Mouse (Mus musculus): ENCODE data around the gene Neurl4. TPM values are rescaled to one million over a fixed set of nuclear protein-coding genes. Genes with fewer than 3 reads are reported as not detected.
A peak's percentile ranks its signal among the peaks of the same experiment; 100 is the strongest.

Neurl4 gene
- total and polyA plus RNA-seq, 2 experiments: 10.1 to 20.7 TPM

- 74% methylated on average over 3 of the region's 3 CpGs for WGBS
- no peak overlapping the region for H3K27ac ChIP-seq (replicated peaks; ENCODE audit: insufficient read depth, low read depth, low read length)
These were observed 30.2 kb downstream of the Neurl4 start for GRCm38 (mm10) chr11:69930967-69931537.

DNA sequence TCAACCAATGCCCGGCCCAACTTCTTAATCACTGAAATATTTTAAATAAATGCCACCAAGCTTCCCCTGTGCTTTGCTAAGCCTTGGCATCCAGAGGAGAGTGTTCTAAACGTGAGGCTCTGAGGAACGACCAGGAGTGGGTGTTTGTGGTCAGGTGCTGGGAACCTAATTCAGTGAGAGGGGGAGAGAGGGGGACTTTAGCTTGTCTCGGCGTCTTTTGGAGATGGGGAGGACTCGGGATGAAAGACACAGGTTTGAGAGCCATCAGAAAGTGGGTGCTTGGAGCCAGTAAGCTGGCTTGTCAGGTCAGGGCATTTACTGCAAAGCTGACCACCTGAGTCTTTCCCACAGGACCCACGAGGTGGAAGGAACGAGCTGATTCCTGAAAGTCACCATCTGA lies 30.9 kb downstream of the Neurl4 start:
- Histone ChIP-seq H3K4me3 (ENCODE audit: insufficient read depth, low read depth, low read length) (no peak overlapping the region), H3K36me3 (ENCODE audit: control insufficient read depth, insufficient read depth, low read length) (no peaks in the 10 kb centered on the region), H3K9ac (ENCODE audit: low read depth, low read length) (no peak overlapping the region), H3K79me2 (ENCODE audit: control insufficient read depth, insufficient read depth, low read length) (no peaks in the 10 kb centered on the region), H3K27me3 (ENCODE audit: control insufficient read depth, insufficient read depth, low read length) (peaks cover 11% of the 10 kb centered on the region), H3K4me1 (ENCODE audit: control insufficient read depth, insufficient read depth, low read length) (peaks cover 5% of the 10 kb centered on the region), H3K27ac (replicated peaks; ENCODE audit: insufficient read depth, low read depth, low read length) (no peak overlapping the region)
- no peak for DNase-seq (ENCODE audit: extremely low read depth, low read depth, low spot score)
- TF ChIP-seq POLR2A (IDR thresholded peaks at IDR 0.05; ENCODE audit: extremely low read depth, insufficient read depth, low read length): no peak
- TF ChIP-seq CTCF (IDR thresholded peaks at IDR 0.05; ENCODE audit: low read depth, low read length): no peak
- WGBS: 76% methylated on average over 8 of the region's 8 CpGs

More at GRCm38 (mm10) chr11:69930967-69931537, 30.2 kb downstream of the Neurl4 start:
- Histone ChIP-seq H3K9ac (ENCODE audit: low read depth, low read length) (no peak overlapping the region), H3K27me3 (ENCODE audit: control insufficient read depth, insufficient read depth, low read length) (peaks cover 10% of the 10 kb centered on the region), H3K4me3 (ENCODE audit: insufficient read depth, low read depth, low read length) (no peak overlapping the region), H3K79me2 (ENCODE audit: control insufficient read depth, insufficient read depth, low read length) (no peaks in the 10 kb centered on the region), H3K4me1 (ENCODE audit: control insufficient read depth, insufficient read depth, low read length) (peaks cover 5% of the 10 kb centered on the region), H3K36me3 (ENCODE audit: control insufficient read depth, insufficient read depth, low read length) (no peaks in the 10 kb centered on the region)
- TF ChIP-seq POLR2A (IDR thresholded peaks at IDR 0.05; ENCODE audit: extremely low read depth, insufficient read depth, low read length) (no peak), CTCF (IDR thresholded peaks at IDR 0.05; ENCODE audit: low read depth, low read length) (no peak)
- no peak for DNase-seq (ENCODE audit: extremely low read depth, low read depth, low spot score)

DNA sequence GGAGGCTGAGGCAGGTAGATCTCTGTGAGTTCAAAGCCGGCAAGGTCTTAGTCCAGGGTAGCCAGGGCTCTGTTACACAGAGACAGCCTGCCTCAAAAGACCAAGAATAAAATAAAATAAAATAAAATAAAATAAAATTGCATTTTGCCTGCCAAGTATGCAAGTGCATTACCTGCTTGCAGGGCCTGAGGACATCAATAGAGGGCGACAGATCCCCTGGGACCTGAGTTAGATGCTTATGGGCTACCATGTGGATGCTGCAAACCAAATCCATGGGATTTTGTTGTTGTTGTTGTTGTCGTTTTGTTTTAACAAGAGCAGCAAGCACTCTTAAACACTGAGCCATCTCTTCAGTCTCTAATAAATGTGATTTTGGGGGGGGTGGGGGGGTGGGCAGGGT lies 31.4 kb downstream of the Neurl4 start:
- peaks cover 11% of the 10 kb centered on the region for H3K27me3 ChIP-seq (ENCODE audit: control insufficient read depth, insufficient read depth, low read length)
- H3K27ac ChIP-seq (replicated peaks; ENCODE audit: insufficient read depth, low read depth, low read length): no peak overlapping the region
- H3K4me1 ChIP-seq (ENCODE audit: control insufficient read depth, insufficient read depth, low read length): peaks cover 5% of the 10 kb centered on the region
- TF ChIP-seq POLR2A (IDR thresholded peaks at IDR 0.05; ENCODE audit: extremely low read depth, insufficient read depth, low read length) (no peak), CTCF (IDR thresholded peaks at IDR 0.05; ENCODE audit: low read depth, low read length) (peak; percentile 42; the same call in 1 of the 2 replicates)
- H3K79me2 ChIP-seq (ENCODE audit: control insufficient read depth, insufficient read depth, low read length): no peaks in the 10 kb centered on the region
- H3K4me3 ChIP-seq (ENCODE audit: insufficient read depth, low read depth, low read length): no peak overlapping the region
- WGBS: 41% methylated on average over 3 of the region's 3 CpGs
- H3K36me3 ChIP-seq (ENCODE audit: control insufficient read depth, insufficient read depth, low read length): no peaks in the 10 kb centered on the region
- H3K9ac ChIP-seq (ENCODE audit: low read depth, low read length): no peak overlapping the region
- no peak for DNase-seq (ENCODE audit: extremely low read depth, low read depth, low spot score)

- WGBS: 63% methylated on average over 4 of the region's 4 CpGs
- TF ChIP-seq CTCF (IDR thresholded peaks at IDR 0.05; ENCODE audit: low read depth, low read length) (no peak), POLR2A (IDR thresholded peaks at IDR 0.05; ENCODE audit: extremely low read depth, insufficient read depth, low read length) (no peak)
These were observed 32.2 kb downstream of the Neurl4 start for GRCm38 (mm10) chr11:69933066-69933465.

DNA sequence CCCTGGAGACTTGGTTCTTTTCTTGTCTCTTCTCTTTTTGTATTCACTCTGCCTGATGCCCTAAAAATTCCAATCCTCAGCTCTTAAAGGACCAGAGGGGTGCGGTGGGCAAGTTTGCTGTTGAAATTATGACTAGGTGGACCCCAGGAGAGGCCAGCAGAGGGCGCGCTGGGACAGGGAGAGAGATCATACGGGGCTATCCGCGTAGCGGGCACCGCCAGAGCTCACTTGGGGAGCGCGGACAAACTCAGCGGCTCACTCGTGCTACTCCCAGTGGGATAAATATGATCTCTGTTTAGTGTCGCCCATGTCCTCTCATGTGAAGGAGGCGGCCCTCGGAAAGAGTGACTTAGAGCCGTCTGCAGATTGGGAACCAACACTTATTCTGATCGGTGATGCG lies 33.3 kb downstream of the Neurl4 start:
- 3% methylated on average over 18 of the region's 18 CpGs for WGBS
- H3K27me3 ChIP-seq (ENCODE audit: control insufficient read depth, insufficient read depth, low read length): peaks cover 14% of the 10 kb centered on the region
- H3K9ac ChIP-seq (ENCODE audit: low read depth, low read length): no peak overlapping the region

More at GRCm38 (mm10) chr11:69933066-69933465, 32.2 kb downstream of the Neurl4 start:
- no peaks in the 10 kb centered on the region for H3K36me3 ChIP-seq (ENCODE audit: control insufficient read depth, insufficient read depth, low read length)
- DNase-seq (ENCODE audit: extremely low read depth, low read depth, low spot score): no peak
- no peak overlapping the region for H3K27ac ChIP-seq (replicated peaks; ENCODE audit: insufficient read depth, low read depth, low read length)
- no peaks in the 10 kb centered on the region for H3K79me2 ChIP-seq (ENCODE audit: control insufficient read depth, insufficient read depth, low read length)
- H3K9ac ChIP-seq (ENCODE audit: low read depth, low read length): no peak overlapping the region
- H3K4me1 ChIP-seq (ENCODE audit: control insufficient read depth, insufficient read depth, low read length): peaks cover 5% of the 10 kb centered on the region
- H3K27me3 ChIP-seq (ENCODE audit: control insufficient read depth, insufficient read depth, low read length): peaks cover 11% of the 10 kb centered on the region
- no peak overlapping the region for H3K4me3 ChIP-seq (ENCODE audit: insufficient read depth, low read depth, low read length)

DNA sequence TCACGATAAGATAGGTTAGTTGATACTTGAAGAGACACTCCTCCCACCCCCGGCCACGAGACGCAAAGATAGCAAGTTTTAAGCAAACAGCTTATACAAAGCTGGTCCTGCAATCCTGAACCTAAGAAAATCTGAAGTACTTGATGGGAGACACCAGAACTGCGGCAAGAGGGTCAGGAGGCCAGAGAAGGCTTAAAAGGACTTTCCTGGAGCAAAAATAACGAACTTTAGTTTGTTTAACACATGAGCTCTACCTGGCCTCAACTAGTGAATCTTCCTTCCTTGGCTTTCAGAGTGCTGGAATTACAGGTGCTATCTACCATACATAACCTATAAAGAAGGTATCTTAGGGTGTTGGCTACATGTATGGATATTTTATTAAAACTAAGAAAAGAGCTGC lies 33.8 kb downstream of the Neurl4 start:
- DNase-seq (ENCODE audit: extremely low read depth, low read depth, low spot score): no peak
- peaks cover 5% of the 10 kb centered on the region for H3K4me1 ChIP-seq (ENCODE audit: control insufficient read depth, insufficient read depth, low read length)
- peaks cover 14% of the 10 kb centered on the region for H3K27me3 ChIP-seq (ENCODE audit: control insufficient read depth, insufficient read depth, low read length)
- WGBS: 20% methylated on average over 6 of the region's 6 CpGs
- H3K9ac ChIP-seq (ENCODE audit: low read depth, low read length): no peak overlapping the region
- no peaks in the 10 kb centered on the region for H3K79me2 ChIP-seq (ENCODE audit: control insufficient read depth, insufficient read depth, low read length)
- H3K4me3 ChIP-seq (ENCODE audit: insufficient read depth, low read depth, low read length): no peak overlapping the region
- H3K27ac ChIP-seq (replicated peaks; ENCODE audit: insufficient read depth, low read depth, low read length): no peak overlapping the region
- no peaks in the 10 kb centered on the region for H3K36me3 ChIP-seq (ENCODE audit: control insufficient read depth, insufficient read depth, low read length)
- TF ChIP-seq CTCF (IDR thresholded peaks at IDR 0.05; ENCODE audit: low read depth, low read length) (no peak), POLR2A (IDR thresholded peaks at IDR 0.05; ENCODE audit: extremely low read depth, insufficient read depth, low read length) (no peak)

More for the DNA sequence above, 33.3 kb downstream of the Neurl4 start:
- H3K4me1 ChIP-seq (ENCODE audit: control insufficient read depth, insufficient read depth, low read length): peaks cover 5% of the 10 kb centered on the region
- no peaks in the 10 kb centered on the region for H3K79me2 ChIP-seq (ENCODE audit: control insufficient read depth, insufficient read depth, low read length)
- TF ChIP-seq CTCF (IDR thresholded peaks at IDR 0.05; ENCODE audit: low read depth, low read length) (peak; percentile 91), POLR2A (IDR thresholded peaks at IDR 0.05; ENCODE audit: extremely low read depth, insufficient read depth, low read length) (no peak)
- H3K27ac ChIP-seq (replicated peaks; ENCODE audit: insufficient read depth, low read depth, low read length): no peak overlapping the region
- no peak overlapping the region for H3K4me3 ChIP-seq (ENCODE audit: insufficient read depth, low read depth, low read length)
- H3K36me3 ChIP-seq (ENCODE audit: control insufficient read depth, insufficient read depth, low read length): no peaks in the 10 kb centered on the region
- peak; percentile 41 for DNase-seq (ENCODE audit: extremely low read depth, low read depth, low spot score)

Measured in liver, adult 2 months (tissue).